In the genomic region with DNA sequence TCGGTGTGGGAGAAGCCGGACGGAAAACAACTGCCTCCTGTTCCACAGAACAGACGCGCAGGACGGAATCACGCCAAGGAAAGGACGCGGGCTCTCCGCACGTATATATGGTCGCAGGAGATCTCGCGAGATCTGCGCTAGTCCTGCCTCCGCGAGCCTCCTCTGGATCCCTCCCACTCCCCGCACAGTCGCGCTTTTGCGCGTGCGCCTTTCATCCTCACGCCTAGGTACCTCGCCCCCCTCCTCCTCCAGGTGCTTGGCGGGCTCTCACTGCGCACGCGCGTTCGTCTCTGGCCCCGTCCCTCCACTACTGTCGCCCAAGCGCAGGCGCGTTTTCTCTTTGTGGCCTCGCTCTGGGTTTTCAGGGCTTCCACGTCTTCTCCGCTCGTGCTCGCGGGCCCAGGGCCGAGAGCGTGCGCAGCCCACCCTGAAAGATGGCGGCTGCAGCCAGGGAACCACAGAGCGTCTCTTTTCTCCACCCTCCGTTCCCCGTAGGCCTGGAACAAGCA, we compare ENCODE assay signal across 7 mouse cellular contexts. TPM values are rescaled to one million over a fixed set of nuclear protein-coding genes. Genes with fewer than 3 reads are reported as not detected.
DNase-seq lines count a peak whose midpoint lies in the region; ATAC-seq and TF ChIP-seq lines count a peak whose summit lies in the region.

A gene (minus strand): TSS at position 209 of the 509 bp plus-strand sequence.

- peak within 1 kb of the TSS; percentile 90 for H3K4me2 ChIP-seq in intestine, postnatal 0 days (replicated peaks; ENCODE audit: low read depth)
- peak within 1 kb of the TSS; percentile 93 for H3K4me2 ChIP-seq in midbrain, embryonic 12.5 days (replicated peaks)

- no peaks in the 10 kb centered on the region for H3K9me3 ChIP-seq in embryonic facial prominence, embryonic 10.5 days
- H3K9me3 ChIP-seq in intestine, postnatal 0 days (ENCODE audit: control insufficient read depth): no peaks in the 10 kb centered on the region
- no peaks in the 10 kb centered on the region for H3K9me3 ChIP-seq in midbrain, embryonic 12.5 days

- no peaks in the 10 kb centered on the region for H3K27me3 ChIP-seq in embryonic facial prominence, embryonic 10.5 days (replicated peaks; ENCODE audit: low read depth, poor library complexity, severe bottlenecking)
- H3K27me3 ChIP-seq in intestine, postnatal 0 days (replicated peaks; ENCODE audit: control insufficient read depth, insufficient read depth, low read length): no peaks in the 10 kb centered on the region
- H3K27me3 ChIP-seq in midbrain, embryonic 12.5 days: no peaks in the 10 kb centered on the region; the same call in 1 of the 2 replicates
- no peaks in the 10 kb centered on the region for H3K27me3 ChIP-seq in small intestine, adult 2 months (ENCODE audit: control insufficient read depth, insufficient read depth, low read length)

- TF ChIP-seq POLR2A in small intestine, adult 2 months (IDR thresholded peaks at IDR 0.05; ENCODE audit: low read depth, low read length): peak; percentile 93

- peak within 1 kb of the TSS; percentile 91 for H3K4me3 ChIP-seq in embryonic facial prominence, embryonic 10.5 days
- peak within 1 kb of the TSS; percentile 78 for H3K4me3 ChIP-seq in intestine, postnatal 0 days (ENCODE audit: low read depth, low read length)
- peak within 1 kb of the TSS; percentile 88 for H3K4me3 ChIP-seq in midbrain, embryonic 12.5 days
- peak within 1 kb of the TSS; percentile 91 for H3K4me3 ChIP-seq in small intestine, adult 2 months (ENCODE audit: low read depth, low read length)

- peak within 1 kb of the TSS; percentile 96 for H3K27ac ChIP-seq in embryonic facial prominence, embryonic 10.5 days (replicated peaks)
- H3K27ac ChIP-seq in intestine, postnatal 0 days (ENCODE audit: low read depth, low read length): peak within 1 kb of the TSS; percentile 78
- peak within 1 kb of the TSS; percentile 94 for H3K27ac ChIP-seq in midbrain, embryonic 12.5 days (replicated peaks)
- peak within 1 kb of the TSS; percentile 76 for H3K27ac ChIP-seq in small intestine, adult 2 months (ENCODE audit: insufficient read depth, low read depth, low read length)

- DNase-seq in adrenal gland, postnatal 10 days: peak; percentile 99
- peak; percentile 100 for DNase-seq in embryonic facial prominence, embryonic 10.5 days (ENCODE audit: low spot score)
- DNase-seq in gonadal fat pad, adult 2 months (ENCODE audit: low read depth): peak; percentile 62
- DNase-seq in left cerebral cortex, postnatal 4 days: peak; percentile 100

- ATAC-seq in intestine, postnatal 0 days: peak; percentile 99
- ATAC-seq in midbrain, embryonic 12.5 days (ENCODE audit: low FRiP score, low read depth): peak; percentile 93

- H3K36me3 ChIP-seq in embryonic facial prominence, embryonic 10.5 days (replicated peaks): peaks cover 43% of the 10 kb centered on the region
- peaks cover 24% of the 10 kb centered on the region for H3K36me3 ChIP-seq in intestine, postnatal 0 days (ENCODE audit: control insufficient read depth, insufficient read depth)
- peaks cover 27% of the 10 kb centered on the region for H3K36me3 ChIP-seq in midbrain, embryonic 12.5 days
- H3K36me3 ChIP-seq in small intestine, adult 2 months (ENCODE audit: control insufficient read depth, insufficient read depth, low read length): peaks cover 14% of the 10 kb centered on the region

- H3K9ac ChIP-seq in intestine, postnatal 0 days (ENCODE audit: low read depth, low read length): peak within 1 kb of the TSS; percentile 87
- H3K9ac ChIP-seq in midbrain, embryonic 12.5 days (replicated peaks): peak within 1 kb of the TSS; percentile 84

- peaks cover 24% of the 10 kb centered on the region for H3K4me1 ChIP-seq in embryonic facial prominence, embryonic 10.5 days
- no peaks in the 10 kb centered on the region for H3K4me1 ChIP-seq in intestine, postnatal 0 days (replicated peaks; ENCODE audit: control insufficient read depth, insufficient read depth, low read length)
- H3K4me1 ChIP-seq in midbrain, embryonic 12.5 days: peaks cover 11% of the 10 kb centered on the region; the same call in 1 of the 2 replicates
- 0 out of 2 replicates have a peak, but pooled peaks cover 2% of the 10 kb centered on the region for H3K4me1 ChIP-seq in small intestine, adult 2 months (ENCODE audit: control insufficient read depth, insufficient read depth, insufficient read length, low read length)

- WGBS in embryonic facial prominence, embryonic 10.5 days: 3% methylated on average over 49 of the region's 49 CpGs
- WGBS in intestine, postnatal 0 days: 5% methylated on average over 49 of the region's 49 CpGs
- WGBS in midbrain, embryonic 12.5 days: 4% methylated on average over 49 of the region's 49 CpGs
- WGBS in small intestine, adult 2 months: 3% methylated on average over 49 of the region's 49 CpGs

- intact Hi-C loops in left cerebral cortex, postnatal 4 days (cut with DNase I): no loop called here

- no peak for TF ChIP-seq CTCF in intestine, postnatal 0 days (IDR thresholded peaks at IDR 0.05; ENCODE audit: low read depth)
- no peak for TF ChIP-seq CTCF in small intestine, adult 2 months (IDR thresholded peaks at IDR 0.05; ENCODE audit: extremely low read depth, insufficient read length, insufficient replicate concordance, low read depth, low read length)

RNA-seq across cellular contexts. Expression of the gene that starts here (rescaled TPM):
- total RNA-seq in adrenal gland, postnatal 10 days (2021): 100 to 1,000 TPM; 311 to 336 TPM
- 1,564 and 1,604 TPM in 2 replicates for polyA plus RNA-seq in embryonic facial prominence, embryonic 10.5 days (2016; fragmentation: Nextera tagmentation; extraction: Ambion mirVana)
- 72.6 and 94.8 TPM in 2 replicates for polyA plus RNA-seq in gonadal fat pad, adult 2 months (2012; rRNA removed)
- 296 and 303 TPM in 2 replicates for polyA plus RNA-seq in intestine, postnatal 0 days (2015; fragmentation: Nextera tagmentation; extraction: Ambion mirVana)
- total RNA-seq in left cerebral cortex, postnatal 4 days (2021): 100 to 1,000 TPM; 303 to 338 TPM
- polyA plus RNA-seq in midbrain, embryonic 12.5 days (2016; fragmentation: Nextera tagmentation; extraction: Ambion mirVana): 647 and 719 TPM in 2 replicates
- polyA plus RNA-seq in small intestine, adult 2 months (2012; rRNA removed): 7.1 and 18.2 TPM in 2 replicates

Comparison
In these comparisons a context has a peak if more than half of its experiments do, and no peak if none do; other contexts are left out.
1. Peak in every context shown above with its lines: DNase-seq, ATAC-seq, H3K4me3 ChIP-seq and H3K27ac ChIP-seq.